In genomic region chr17:86011849-86012248, GRCm38 (mm10) we compare ENCODE assay signal across 26 mouse cellular contexts.
"Had no signal": no experiment of that assay in that cellular context is flagged by ENCODE, and none has a peak within 500 bp of the region (broad histone marks: within the 10 kb centered on the region; RNA-seq: fewer than 3 reads in every experiment).

No protein-coding gene starts in this region.

- H3K4me1 ChIP-seq: intestine, embryonic 15.5 days had no signal

- H3K9me3 ChIP-seq: heart, embryonic 10.5 days; heart, embryonic 12.5 days; intestine, embryonic 15.5 days; kidney, embryonic 15.5 days; limb, embryonic 15.5 days had no signal

- DNase-seq: forebrain, postnatal 0 days; gastrocnemius, postnatal 10 days; gastrocnemius, postnatal 25 days; heart, adult 18-20 months; heart, postnatal 10 days; heart, postnatal 4 days; kidney, adult 2 months; kidney, adult 9 months; kidney, postnatal 14 days; kidney, postnatal 36 days; layer of hippocampus, adult 9-11 months; layer of hippocampus, postnatal 36 days; left cerebral cortex, postnatal 4 days had no signal

- H3K27me3 ChIP-seq: heart, embryonic 12.5 days; hindbrain, embryonic 12.5 days; intestine, embryonic 15.5 days; kidney, embryonic 15.5 days; limb, embryonic 13.5 days; limb, embryonic 15.5 days had no signal

- H3K27ac ChIP-seq: heart, embryonic 10.5 days; hindbrain, embryonic 10.5 days; hindbrain, embryonic 12.5 days; hindbrain, embryonic 14.5 days; intestine, embryonic 15.5 days; kidney, embryonic 15.5 days; kidney, postnatal 0 days; limb, embryonic 13.5 days; limb, embryonic 15.5 days had no signal

- H3K4me3 ChIP-seq: heart, embryonic 10.5 days; heart, embryonic 12.5 days; hindbrain, embryonic 10.5 days; hindbrain, embryonic 12.5 days; intestine, embryonic 15.5 days; kidney, embryonic 15.5 days; limb, embryonic 13.5 days; limb, embryonic 15.5 days had no signal

- H3K36me3 ChIP-seq: heart, embryonic 10.5 days; heart, embryonic 12.5 days; hindbrain, embryonic 12.5 days; intestine, embryonic 15.5 days; kidney, embryonic 15.5 days; limb, embryonic 15.5 days had no signal

- H3K9ac ChIP-seq: forebrain, postnatal 0 days; heart, embryonic 12.5 days; hindbrain, embryonic 12.5 days; hindbrain, embryonic 14.5 days; intestine, embryonic 15.5 days; kidney, embryonic 15.5 days; limb, embryonic 13.5 days; limb, embryonic 15.5 days had no signal

- ATAC-seq: forebrain, postnatal 0 days; hindbrain, embryonic 16.5 days; inflammation-experienced regulatory T-cells, adult 6 months; intestine, embryonic 15.5 days; intestine, postnatal 0 days had no signal

- H3K4me2 ChIP-seq: heart, embryonic 12.5 days; hindbrain, embryonic 12.5 days; hindbrain, embryonic 14.5 days; intestine, embryonic 15.5 days; kidney, embryonic 15.5 days; limb, embryonic 13.5 days; limb, embryonic 15.5 days had no signal
